Mouse (Mus musculus): ENCODE measurements at regions not wholly inside any gene's neighbourhood (a gene's known extent, or its start where the extent isn't known, plus 50 kb on each side); places are given as distances from the start of the nearest gene placed in this dataset.

GRCm38 (mm10) chr2:173353435-173354241, 77.3 kb upstream of the Pmepa1 start:
- intact Hi-C loops (cut with DNase I) = loop anchor here (2.0 to 5.0 kb wide), 2 partner anchors 19 to 79 kb away; no protein-coding TSS in a partner anchor
- Histone ChIP-seq H3K79me2 (replicated peaks; ENCODE audit: control insufficient read depth, insufficient read depth, low read length) (no peaks in the 10 kb centered on the region), H3K9ac (ENCODE audit: low read depth, low read length) (no peak overlapping the region), H3K27ac (peak overlapping the region; percentile 48; the same call in 1 of the 2 replicates), H3K4me3 (no peak overlapping the region), H3K27me3 (ENCODE audit: control insufficient read depth, insufficient read depth, low read length) (no peaks in the 10 kb centered on the region), H3K36me3 (ENCODE audit: control insufficient read depth, insufficient read depth, low read length) (no peaks in the 10 kb centered on the region), H3K4me1 (ENCODE audit: control insufficient read depth, insufficient read depth, low read length) (peaks cover 18% of the 10 kb centered on the region)
- DNase-seq = peak in 1 of 2 experiments; percentile 39
- TF ChIP-seq POLR2A (IDR thresholded peaks at IDR 0.05; ENCODE audit: insufficient read depth, low read depth, low read length) = no peak
- TF ChIP-seq EP300 (IDR thresholded peaks at IDR 0.05; ENCODE audit: insufficient read depth, low read depth, low read length) = no peak
- no peak for TF ChIP-seq CTCF (IDR thresholded peaks at IDR 0.05)
- 77% methylated on average over 16 of the region's 16 CpGs for WGBS

GRCm38 (mm10) chr2:173356786-173357185, 80.5 kb upstream of the Pmepa1 start:
- WGBS = 79% methylated on average over 5 of the region's 5 CpGs

GRCm38 (mm10) chr2:173365441-173366166, 89.3 kb upstream of the Pmepa1 start:
- TF ChIP-seq CTCF (IDR thresholded peaks at IDR 0.05) = no peak
- 31% methylated on average over 24 of the region's 24 CpGs for WGBS
- Histone ChIP-seq H3K36me3 (ENCODE audit: control insufficient read depth, insufficient read depth, low read length) (no peaks in the 10 kb centered on the region), H3K79me2 (replicated peaks; ENCODE audit: control insufficient read depth, insufficient read depth, low read length) (no peaks in the 10 kb centered on the region), H3K9ac (ENCODE audit: low read depth, low read length) (no peak overlapping the region), H3K27me3 (ENCODE audit: control insufficient read depth, insufficient read depth, low read length) (no peaks in the 10 kb centered on the region; the same call in 1 of the 2 replicates), H3K4me3 (no peak overlapping the region), H3K27ac (no peak overlapping the region), H3K4me1 (ENCODE audit: control insufficient read depth, insufficient read depth, low read length) (no peaks in the 10 kb centered on the region)
- DNase-seq = no peak
- intact Hi-C loops (cut with DNase I) = no loop called here

More at GRCm38 (mm10) chr2:173356786-173357185, 80.5 kb upstream of the Pmepa1 start:
- Histone ChIP-seq H3K36me3 (ENCODE audit: control insufficient read depth, insufficient read depth, low read length) (no peaks in the 10 kb centered on the region), H3K27me3 (ENCODE audit: control insufficient read depth, insufficient read depth, low read length) (no peaks in the 10 kb centered on the region), H3K27ac (no peak overlapping the region), H3K79me2 (replicated peaks; ENCODE audit: control insufficient read depth, insufficient read depth, low read length) (no peaks in the 10 kb centered on the region), H3K4me3 (no peak overlapping the region), H3K4me1 (ENCODE audit: control insufficient read depth, insufficient read depth, low read length) (peaks cover 13% of the 10 kb centered on the region), H3K9ac (ENCODE audit: low read depth, low read length) (no peak overlapping the region)
- DNase-seq = no peak
- intact Hi-C loops (cut with DNase I) = no loop called here
- TF ChIP-seq CTCF (IDR thresholded peaks at IDR 0.05) (no peak), POLR2A (IDR thresholded peaks at IDR 0.05; ENCODE audit: insufficient read depth, low read depth, low read length) (no peak), EP300 (IDR thresholded peaks at IDR 0.05; ENCODE audit: insufficient read depth, low read depth, low read length) (no peak)

GRCm38 (mm10) chr2:173366734-173367133, 90.4 kb upstream of the Pmepa1 start:
- H3K27ac ChIP-seq = no peak overlapping the region
- H3K9ac ChIP-seq (ENCODE audit: low read depth, low read length) = no peak overlapping the region
- no peak for DNase-seq
- TF ChIP-seq EP300 (IDR thresholded peaks at IDR 0.05; ENCODE audit: insufficient read depth, low read depth, low read length) (no peak), CTCF (IDR thresholded peaks at IDR 0.05) (no peak), POLR2A (IDR thresholded peaks at IDR 0.05; ENCODE audit: insufficient read depth, low read depth, low read length) (no peak)
- WGBS = 68% methylated on average over 11 of the region's 11 CpGs
- H3K36me3 ChIP-seq (ENCODE audit: control insufficient read depth, insufficient read depth, low read length) = no peaks in the 10 kb centered on the region
- no peak overlapping the region for H3K4me3 ChIP-seq
- intact Hi-C loops (cut with DNase I) = no loop called here
- H3K4me1 ChIP-seq (ENCODE audit: control insufficient read depth, insufficient read depth, low read length) = no peaks in the 10 kb centered on the region
- no peaks in the 10 kb centered on the region; the same call in 1 of the 2 replicates for H3K27me3 ChIP-seq (ENCODE audit: control insufficient read depth, insufficient read depth, low read length)
- H3K79me2 ChIP-seq (replicated peaks; ENCODE audit: control insufficient read depth, insufficient read depth, low read length) = no peaks in the 10 kb centered on the region

- no peak for TF ChIP-seq EP300 (IDR thresholded peaks at IDR 0.05; ENCODE audit: insufficient read depth, low read depth, low read length)
- TF ChIP-seq POLR2A (IDR thresholded peaks at IDR 0.05; ENCODE audit: insufficient read depth, low read depth, low read length) = no peak
- no peak for TF ChIP-seq CTCF (IDR thresholded peaks at IDR 0.05)
- no peak overlapping the region for H3K9ac ChIP-seq (ENCODE audit: low read depth, low read length)
- H3K27ac ChIP-seq = no peak overlapping the region
- no peaks in the 10 kb centered on the region for H3K79me2 ChIP-seq (replicated peaks; ENCODE audit: control insufficient read depth, insufficient read depth, low read length)
- H3K27me3 ChIP-seq (ENCODE audit: control insufficient read depth, insufficient read depth, low read length) = no peaks in the 10 kb centered on the region; the same call in 1 of the 2 replicates
- no peaks in the 10 kb centered on the region for H3K36me3 ChIP-seq (ENCODE audit: control insufficient read depth, insufficient read depth, low read length)
- 70% methylated on average over 7 of the region's 7 CpGs for WGBS
- intact Hi-C loops (cut with DNase I) = no loop called here
- no peaks in the 10 kb centered on the region for H3K4me1 ChIP-seq (ENCODE audit: control insufficient read depth, insufficient read depth, low read length)
- no peak for DNase-seq
- H3K4me3 ChIP-seq = no peak overlapping the region
Measured at GRCm38 (mm10) chr2:173368899-173369298, 92.6 kb upstream of the Pmepa1 start.

GRCm38 (mm10) chr2:173376926-173377325, 100.6 kb upstream of the Pmepa1 start:
- no peaks in the 10 kb centered on the region for H3K27me3 ChIP-seq (ENCODE audit: control insufficient read depth, insufficient read depth, low read length)
- no peak overlapping the region for H3K27ac ChIP-seq
- no peak overlapping the region for H3K4me3 ChIP-seq
- 87% methylated on average over 6 of the region's 6 CpGs for WGBS
- no peak overlapping the region for H3K9ac ChIP-seq (ENCODE audit: low read depth, low read length)
- intact Hi-C loops (cut with DNase I) = no loop called here
- peaks cover 8% of the 10 kb centered on the region for H3K4me1 ChIP-seq (ENCODE audit: control insufficient read depth, insufficient read depth, low read length)
- no peak for TF ChIP-seq EP300 (IDR thresholded peaks at IDR 0.05; ENCODE audit: insufficient read depth, low read depth, low read length)
- TF ChIP-seq CTCF (IDR thresholded peaks at IDR 0.05) = no peak
- no peak for TF ChIP-seq POLR2A (IDR thresholded peaks at IDR 0.05; ENCODE audit: insufficient read depth, low read depth, low read length)
- no peaks in the 10 kb centered on the region for H3K79me2 ChIP-seq (replicated peaks; ENCODE audit: control insufficient read depth, insufficient read depth, low read length)
- no peaks in the 10 kb centered on the region for H3K36me3 ChIP-seq (ENCODE audit: control insufficient read depth, insufficient read depth, low read length)
- DNase-seq = no peak
